In genomic region chr3:54797211-54797610, GRCm38 (mm10) we compare ENCODE assay signal across 8 mouse cellular contexts. TPM values are rescaled to one million over a fixed set of nuclear protein-coding genes. Genes with fewer than 3 reads are reported as not detected.
DNase-seq lines count a peak whose midpoint lies in the region; ATAC-seq and TF ChIP-seq lines count a peak whose summit lies in the region.

No protein-coding gene starts in this region.

- no peak overlapping the region for H3K27ac ChIP-seq in spleen, adult 2 months (ENCODE audit: insufficient read depth, low read length)
- no peak overlapping the region for H3K27ac ChIP-seq in kidney, adult 2 months (ENCODE audit: insufficient read depth, low read depth, low read length)
- H3K27ac ChIP-seq in limb, embryonic 14.5 days (replicated peaks; ENCODE audit: low read depth, low read length) = no peak overlapping the region
- H3K27ac ChIP-seq in midbrain, embryonic 14.5 days (replicated peaks; ENCODE audit: low read depth, low read length) = no peak overlapping the region
- no peak overlapping the region for H3K27ac ChIP-seq in stomach, embryonic 16.5 days (ENCODE audit: low read length)

- ATAC-seq in granulocyte monocyte progenitor cell, adult 5-6 weeks (replicated peaks; ENCODE audit: poor library complexity, severe bottlenecking) = peak; percentile 88
- ATAC-seq in limb, embryonic 14.5 days (ENCODE audit: low FRiP score, low read depth) = no peak
- ATAC-seq in midbrain, embryonic 14.5 days (ENCODE audit: low FRiP score, low TSS enrichment) = peak; percentile 43
- ATAC-seq in stomach, embryonic 16.5 days (ENCODE audit: insufficient read depth, low FRiP score) = peak; percentile 77; the same call in 1 of the 2 replicates

- no peaks in the 10 kb centered on the region for H3K36me3 ChIP-seq in spleen, adult 2 months (ENCODE audit: control insufficient read depth, insufficient read depth, low read length)
- no peaks in the 10 kb centered on the region for H3K36me3 ChIP-seq in kidney, adult 2 months (ENCODE audit: control insufficient read depth, insufficient read depth, low read length)
- peaks cover 5% of the 10 kb centered on the region; the same call in 1 of the 2 replicates for H3K36me3 ChIP-seq in limb, embryonic 14.5 days (ENCODE audit: control insufficient read depth, insufficient read depth, low read length)
- no peaks in the 10 kb centered on the region for H3K36me3 ChIP-seq in midbrain, embryonic 14.5 days (ENCODE audit: control insufficient read depth, insufficient read depth, low read length)
- H3K36me3 ChIP-seq in stomach, embryonic 16.5 days (ENCODE audit: control insufficient read depth, insufficient read depth, low read length) = no peaks in the 10 kb centered on the region; the same call in 1 of the 2 replicates

- TF ChIP-seq POLR2A in spleen, adult 2 months (IDR thresholded peaks at IDR 0.05; ENCODE audit: low read depth, low read length) = no peak
- TF ChIP-seq POLR2A in kidney, adult 2 months (IDR thresholded peaks at IDR 0.05; ENCODE audit: low read depth, low read length) = no peak
- no peak for TF ChIP-seq POLR2A in limb, embryonic 14.5 days (IDR thresholded peaks at IDR 0.05; ENCODE audit: borderline replicate concordance, extremely low read depth, insufficient read depth, insufficient read length)

- no peaks in the 10 kb centered on the region for H3K27me3 ChIP-seq in spleen, adult 2 months (ENCODE audit: control insufficient read depth, insufficient read depth, low read length)
- no peaks in the 10 kb centered on the region for H3K27me3 ChIP-seq in kidney, adult 2 months (replicated peaks; ENCODE audit: control insufficient read depth, insufficient read depth, low read length)
- H3K27me3 ChIP-seq in limb, embryonic 14.5 days (ENCODE audit: control insufficient read depth, insufficient read depth, low read length) = no peaks in the 10 kb centered on the region
- no peaks in the 10 kb centered on the region for H3K27me3 ChIP-seq in midbrain, embryonic 14.5 days (ENCODE audit: control insufficient read depth, insufficient read depth, low read length)
- H3K27me3 ChIP-seq in stomach, embryonic 16.5 days (ENCODE audit: control insufficient read depth, insufficient read depth, low read length) = no peaks in the 10 kb centered on the region

- 44% methylated on average over 16 of the region's 16 CpGs for WGBS in spleen, adult 2 months
- WGBS in kidney, adult 2 months = 35% methylated on average over 16 of the region's 16 CpGs
- WGBS in limb, embryonic 14.5 days = 43% methylated on average over 16 of the region's 16 CpGs
- 36% methylated on average over 16 of the region's 16 CpGs for WGBS in midbrain, embryonic 14.5 days
- 28% methylated on average over 16 of the region's 16 CpGs for WGBS in stomach, embryonic 16.5 days

- H3K4me2 ChIP-seq in limb, embryonic 14.5 days (replicated peaks; ENCODE audit: low read depth, low read length, severe bottlenecking) = no peak overlapping the region
- H3K4me2 ChIP-seq in midbrain, embryonic 14.5 days (ENCODE audit: low read length) = no peak overlapping the region
- no peak overlapping the region for H3K4me2 ChIP-seq in stomach, embryonic 16.5 days (ENCODE audit: low read depth, low read length)

- no peak overlapping the region for H3K4me3 ChIP-seq in spleen, adult 2 months (ENCODE audit: extremely low read depth, insufficient read depth, insufficient read length)
- H3K4me3 ChIP-seq in kidney, adult 2 months (ENCODE audit: insufficient read depth, low read depth, low read length) = no peak overlapping the region
- H3K4me3 ChIP-seq in limb, embryonic 14.5 days (replicated peaks; ENCODE audit: low read length) = no peak overlapping the region
- H3K4me3 ChIP-seq in midbrain, embryonic 14.5 days (replicated peaks; ENCODE audit: low read depth, low read length) = no peak overlapping the region
- H3K4me3 ChIP-seq in stomach, embryonic 16.5 days (replicated peaks; ENCODE audit: low read length) = no peak overlapping the region

- 0 out of 2 replicates have a peak, but pooled peaks have one; percentile 7 for TF ChIP-seq CTCF in spleen, adult 2 months (IDR thresholded peaks at IDR 0.05; ENCODE audit: extremely low read depth, insufficient read depth, insufficient read length, insufficient replicate concordance)
- peak; percentile 64 for TF ChIP-seq CTCF in kidney, adult 2 months (conservative IDR thresholded peaks at IDR 0.05; ENCODE audit: insufficient read depth, insufficient read length, low read depth, low read length)

- no peaks in the 10 kb centered on the region for H3K9me3 ChIP-seq in limb, embryonic 14.5 days (ENCODE audit: control insufficient read depth, low read length)
- H3K9me3 ChIP-seq in midbrain, embryonic 14.5 days (ENCODE audit: control insufficient read depth, low read length) = peaks cover 5% of the 10 kb centered on the region; the same call in 1 of the 2 replicates
- peaks cover 11% of the 10 kb centered on the region; the same call in 1 of the 2 replicates for H3K9me3 ChIP-seq in stomach, embryonic 16.5 days (replicated peaks; ENCODE audit: control insufficient read depth, low read length)

- H3K4me1 ChIP-seq in spleen, adult 2 months (ENCODE audit: control insufficient read depth, insufficient read depth, insufficient read length) = no peaks in the 10 kb centered on the region
- H3K4me1 ChIP-seq in kidney, adult 2 months (ENCODE audit: control insufficient read depth, insufficient read depth, low read length) = no peaks in the 10 kb centered on the region
- H3K4me1 ChIP-seq in limb, embryonic 14.5 days (ENCODE audit: control insufficient read depth, insufficient read depth, low read length) = no peaks in the 10 kb centered on the region
- no peaks in the 10 kb centered on the region for H3K4me1 ChIP-seq in midbrain, embryonic 14.5 days (ENCODE audit: control insufficient read depth, insufficient read depth, low read length)
- H3K4me1 ChIP-seq in stomach, embryonic 16.5 days (ENCODE audit: control insufficient read depth, insufficient read depth, low read length) = no peaks in the 10 kb centered on the region

- DNase-seq in spleen, adult 2 months (ENCODE audit: low read depth in 1 of 2, low spot score in 2 of 2) = no peak
- DNase-seq in spleen, postnatal 36 days (ENCODE audit: low spot score in 2 of 2) = no peak
- DNase-seq in cerebellum, adult 9-11 months = peak; percentile 71
- DNase-seq in kidney, adult 2 months = peak; percentile 53
- DNase-seq in limb, embryonic 14.5 days (ENCODE audit: low spot score) = peak; percentile 8
- DNase-seq in midbrain, embryonic 14.5 days = peak; percentile 74

- H3K9ac ChIP-seq in limb, embryonic 14.5 days (ENCODE audit: low read depth, low read length, severe bottlenecking) = no peak overlapping the region
- no peak overlapping the region for H3K9ac ChIP-seq in midbrain, embryonic 14.5 days (replicated peaks; ENCODE audit: low read length)
- no peak overlapping the region for H3K9ac ChIP-seq in stomach, embryonic 16.5 days (ENCODE audit: low read length)

RNA-seq across cellular contexts. Expression of gene Rfxap, which starts 10.4 kb away (rescaled TPM):
- 18.4 and 22.8 TPM in 2 replicates for polyA plus RNA-seq in spleen, adult 2 months (2012; rRNA removed)
- total RNA-seq in granulocyte monocyte progenitor cell, adult 5-6 weeks (2014; fragmentation: Nextera tagmentation) = 10.1 and 45.6 TPM in 2 replicates
- 54.7 and 56.3 TPM in 2 replicates for total RNA-seq in granulocyte monocyte progenitor cell, adult 5-6 weeks (2017)
- polyA plus RNA-seq in kidney, adult 2 months (2012; rRNA removed) = 13.3 and 16.7 TPM in 2 replicates
- 32.3 and 43.1 TPM in 2 replicates for polyA plus RNA-seq in limb, embryonic 14.5 days (2012; rRNA removed)
- polyA plus RNA-seq in limb, embryonic 14.5 days (2014; fragmentation: Nextera tagmentation; extraction: Ambion mirVana) = 48.7 and 54.9 TPM in 2 replicates
- polyA plus RNA-seq in midbrain, embryonic 14.5 days (2014; fragmentation: Nextera tagmentation; extraction: Ambion mirVana) = 45.4 and 59.8 TPM in 2 replicates
- 19.0 and 19.4 TPM in 2 replicates for polyA plus RNA-seq in stomach, embryonic 16.5 days (2015; fragmentation: Nextera tagmentation; extraction: Ambion mirVana)

RNA-seq across cellular contexts. Expression of gene Smad9, which starts 41.8 kb away (rescaled TPM):
- 0.23 and 0.28 TPM in 2 replicates for polyA plus RNA-seq in spleen, adult 2 months (2012; rRNA removed)
- not detected in 2 replicates for total RNA-seq in granulocyte monocyte progenitor cell, adult 5-6 weeks (2014; fragmentation: Nextera tagmentation)
- not detected in 2 replicates for total RNA-seq in granulocyte monocyte progenitor cell, adult 5-6 weeks (2017)
- 1.1 and 1.3 TPM in 2 replicates for polyA plus RNA-seq in kidney, adult 2 months (2012; rRNA removed)
- polyA plus RNA-seq in limb, embryonic 14.5 days (2012; rRNA removed) = 3.6 and 5.0 TPM in 2 replicates
- polyA plus RNA-seq in limb, embryonic 14.5 days (2014; fragmentation: Nextera tagmentation; extraction: Ambion mirVana) = 1.2 and 1.7 TPM in 2 replicates
- 0.30 and 0.43 TPM in 2 replicates for polyA plus RNA-seq in midbrain, embryonic 14.5 days (2014; fragmentation: Nextera tagmentation; extraction: Ambion mirVana)
- polyA plus RNA-seq in stomach, embryonic 16.5 days (2015; fragmentation: Nextera tagmentation; extraction: Ambion mirVana) = 1.1 and 1.3 TPM in 2 replicates

Comparison
In these comparisons a context has a peak if more than half of its experiments do, and no peak if none do; other contexts are left out.
1. DNase-seq: peak in cerebellum, adult 9-11 months (single experiment), kidney, adult 2 months (single experiment), limb, embryonic 14.5 days (single experiment) and midbrain, embryonic 14.5 days (single experiment); none in spleen, adult 2 months (0 of 2) and spleen, postnatal 36 days (0 of 2).